Mouse (Mus musculus) liver, adult 2 months (tissue): Measurements from ENCODE around the gene Pik3c2g.
A peak's percentile ranks its signal among the peaks of the same experiment; 100 is the strongest.

Experiments
- CTCF ChIP-seq: fragments of 200-500 bp; IDR thresholded peaks from 2 replicates; pipeline ENCODE4 v1.5.1; 2011; ENCODE audit warnings: low read depth, low read length, control low read depth
- POLR2A ChIP-seq: fragments of 200-500 bp; IDR thresholded peaks from 2 replicates; pipeline ENCODE4 v1.6.1; 2011; ENCODE audit warnings: low read length, control low read depth; ENCODE audit not compliant: insufficient read depth; ENCODE audit errors: extremely low read depth

GRCm38 (mm10) chr6:139655399-139655798, 68.4 kb downstream of the Pik3c2g start:
- TF ChIP-seq POLR2A (no peak), CTCF (peak; percentile 30; the same call in 1 of the 2 replicates)
